Mouse (Mus musculus) forelimb bud, embryonic 11.5 days (tissue): ENCODE data around the gene Olfr1269.

Source experiments
- DNase-seq: peaks from one replicate; pipeline ENCODE4 v3.0.0-alpha.2; 2012; ENCODE audit warnings: low read depth, low spot score

Gene Olfr1269

GRCm38 (mm10) chr2:90121312-90121711 is at the start of gene Olfr1269:
Gene Olfr1269 (minus strand): TSS chr2:90121412.
- no peak for DNase-seq

GRCm38 (mm10) chr2:90153916-90154315 is 32.7 kb upstream of the Olfr1269 start:
- DNase-seq = no peak

GRCm38 (mm10) chr2:90152991-90153390 is 31.8 kb upstream of the Olfr1269 start, which contains the start of gene Olfr1270:
Gene Olfr1270 (minus strand): TSS chr2:90153091.
- DNase-seq = no peak

- no peak for DNase-seq
These were observed 21.0 kb upstream of the Olfr1269 start, which contains the start of gene Olfr32 for GRCm38 (mm10) chr2:90142196-90142595. Gene Olfr32 (minus strand): TSS chr2:90142296.

GRCm38 (mm10) chr2:90070065-90070464 is 51.1 kb downstream of the Olfr1269 start:
- no peak for DNase-seq
